Mouse (Mus musculus) kidney, postnatal 4 days (tissue): ENCODE results near the gene Masp2.

Experiments used
- DNase-seq, 2 experiments: peaks; one replicate each; pipeline ENCODE4 v3.0.0; 2021; ENCODE audit warnings: mixed read lengths in 2 of 2

Masp2 gene

DNA sequence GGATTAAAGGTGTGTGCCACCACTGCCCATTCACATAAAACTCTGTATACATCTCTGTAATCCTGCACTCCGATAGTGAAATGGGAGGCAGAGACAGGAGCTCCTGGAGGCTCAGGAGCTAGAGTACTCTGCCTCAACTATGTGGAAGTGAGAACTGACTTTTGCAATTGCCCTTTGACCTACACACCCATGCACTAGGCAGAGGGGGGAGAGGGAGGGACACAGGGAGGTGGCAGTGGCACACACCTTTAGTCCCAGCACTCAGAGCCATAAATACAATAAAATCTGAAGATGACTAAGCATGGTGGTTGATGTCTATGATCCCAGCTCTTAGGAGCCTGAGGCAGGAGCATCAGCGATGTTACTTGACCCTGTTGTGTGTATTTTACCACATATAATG, 37.1 kb downstream of the Masp2 start:
- DNase-seq, result no peak

DNA sequence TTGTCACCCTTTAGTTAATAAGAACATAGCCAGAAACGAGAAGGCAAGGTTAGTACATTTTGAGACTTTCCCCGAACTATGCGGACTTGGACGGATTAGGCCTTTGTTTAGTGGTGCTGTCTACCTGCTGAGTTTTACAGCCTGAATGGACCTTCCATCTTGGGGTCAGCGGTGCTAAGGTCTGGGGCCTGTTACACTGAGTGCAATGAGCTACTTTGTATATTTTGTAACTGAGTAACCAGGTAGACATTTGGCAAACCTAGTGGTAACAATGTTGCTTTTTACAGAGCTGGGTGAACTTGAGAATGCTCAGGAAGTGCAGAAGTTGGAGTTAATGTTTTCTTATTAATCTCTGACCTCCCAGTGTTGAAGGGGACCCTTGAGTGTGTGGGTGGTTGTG, 38.8 kb downstream of the Masp2 start:
- DNase-seq, result peak; percentile 30 to 60

- DNase-seq, result peak in 1 of 2 experiments; percentile 31
Observed at GRCm38 (mm10) chr4:148643291-148644156, 41.2 kb downstream of the Masp2 start, which contains the start of gene Gm572. Gm572 (plus strand) TSS chr4:148643317.

- DNase-seq, result peak; percentile 84 to 88
Observed at GRCm38 (mm10) chr4:148644157-148644511, 41.8 kb downstream of the Masp2 start.

DNA sequence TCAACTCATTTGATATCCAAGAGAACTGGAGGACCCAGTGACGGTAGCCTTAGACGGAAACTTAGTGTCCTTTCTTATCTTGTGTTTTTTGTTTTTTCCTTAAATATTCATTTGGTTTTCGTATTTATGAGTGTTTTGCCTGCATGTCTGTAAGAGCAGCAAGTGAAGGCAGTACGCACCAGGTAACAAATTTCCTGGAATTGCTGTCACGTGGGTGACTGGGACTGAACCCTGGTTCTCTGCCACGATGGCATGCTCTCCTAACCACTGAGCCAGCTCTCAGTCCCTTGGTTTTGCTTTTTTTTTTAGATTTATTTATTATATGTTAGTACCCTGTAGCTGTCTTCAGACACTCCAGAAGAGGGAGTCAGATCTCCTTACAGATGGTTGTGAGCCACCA, 42.6 kb downstream of the Masp2 start:
- DNase-seq, result no peak

DNA sequence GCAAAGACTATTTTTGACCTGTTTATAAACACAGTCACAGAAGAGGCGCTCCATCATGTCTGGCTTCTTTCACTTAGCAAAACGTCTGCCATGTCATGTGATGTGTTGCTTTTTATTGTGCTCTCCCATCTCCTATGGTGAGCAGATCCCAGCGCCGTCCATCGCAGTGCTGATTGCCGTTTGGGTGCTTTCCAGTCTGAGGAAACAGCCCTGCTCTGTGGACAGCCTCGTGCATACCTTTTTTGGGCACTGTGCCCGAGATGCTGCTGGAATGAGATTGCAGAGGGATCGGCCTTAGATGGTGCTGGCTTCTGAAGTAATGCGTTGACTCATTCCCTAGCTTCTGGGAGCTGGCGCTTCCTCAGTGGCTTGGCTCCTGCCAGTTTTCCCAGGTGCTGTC, 44.3 kb downstream of the Masp2 start:
- peak in 1 of 2 experiments; percentile 27 for DNase-seq

DNA sequence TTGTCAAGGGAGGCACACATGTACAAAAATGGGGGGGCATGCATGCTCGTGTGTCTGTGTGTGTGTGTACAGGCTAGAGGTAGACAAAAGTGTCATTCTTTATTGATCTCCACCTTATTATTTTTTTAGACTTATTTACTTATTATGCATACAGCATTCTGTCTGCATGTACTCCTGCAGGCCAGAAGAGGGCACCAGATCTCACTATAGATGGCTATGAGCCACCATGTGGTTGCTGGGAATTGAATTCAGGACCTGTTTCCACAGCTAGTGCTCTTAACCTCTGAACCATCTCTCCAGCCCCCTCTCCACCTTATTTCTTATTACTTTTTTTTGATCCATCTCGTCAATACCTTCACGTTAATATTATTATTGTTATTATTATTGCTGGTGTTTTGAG, 47.0 kb downstream of the Masp2 start:
- no peak for DNase-seq

GRCm38 (mm10) chr4:148651045-148651444, 48.7 kb downstream of the Masp2 start:
- no peak for DNase-seq

DNA sequence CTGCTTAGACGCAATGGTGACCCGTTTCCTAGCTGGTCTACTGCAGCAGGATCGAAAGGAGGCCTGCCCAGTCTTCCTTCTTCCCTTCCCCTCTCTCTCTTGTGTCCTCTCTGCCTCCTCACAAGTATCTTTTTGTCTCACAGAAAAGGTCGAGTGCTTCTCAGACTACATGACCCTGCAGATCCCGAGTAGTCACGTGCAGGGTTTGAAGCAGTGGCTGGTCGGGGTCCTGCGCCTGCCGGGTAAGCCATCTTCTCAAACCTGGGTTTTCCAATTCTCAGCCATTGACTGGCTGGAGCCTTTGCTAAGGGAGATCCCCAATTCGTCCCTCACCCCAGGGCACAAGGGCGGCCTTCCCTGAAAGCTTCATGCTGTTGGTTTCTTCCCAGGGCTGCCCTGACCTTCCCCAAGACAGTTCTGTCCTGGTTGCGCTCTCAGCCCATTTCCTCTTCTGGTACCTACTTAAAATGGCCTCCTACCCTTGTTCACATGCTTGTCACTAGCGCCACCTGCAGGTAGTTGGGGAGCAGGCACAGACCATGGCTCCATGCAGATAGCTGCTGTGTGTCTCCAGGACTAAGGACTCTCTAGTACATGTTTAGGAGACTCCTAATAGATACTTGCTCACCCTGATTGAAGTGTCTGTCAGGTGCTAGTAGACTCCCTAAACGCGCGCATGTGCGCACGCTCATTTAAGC, 52.5 kb downstream of the Masp2 start:
- peak; percentile 56 to 68 for DNase-seq

DNA sequence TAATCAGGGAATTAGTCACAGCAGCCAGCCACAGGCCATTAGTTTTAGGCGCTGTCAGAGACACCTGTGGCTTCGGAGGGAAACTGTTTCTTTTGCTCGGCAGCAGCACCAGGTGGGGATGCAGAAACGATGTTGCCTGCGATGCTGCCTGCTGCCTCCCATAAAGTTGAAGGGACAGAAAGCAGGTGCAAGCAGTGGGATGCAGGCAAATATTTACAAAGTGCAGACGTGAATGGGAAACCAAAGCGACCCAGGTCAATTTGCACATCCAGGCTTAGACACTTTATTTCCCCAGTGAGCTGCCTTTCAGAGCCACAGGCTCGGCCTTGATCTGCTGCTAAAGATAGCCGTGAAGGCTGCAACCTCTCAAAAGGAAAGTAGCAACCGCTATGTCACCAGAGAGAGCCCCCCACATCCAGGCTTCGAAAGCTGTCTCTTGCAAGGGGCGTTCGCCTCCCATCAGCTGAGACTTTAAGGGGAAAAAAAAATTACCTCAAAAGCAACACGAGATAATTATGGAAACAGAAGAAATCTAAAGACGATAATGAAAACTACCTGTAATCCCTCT, 54.4 kb downstream of the Masp2 start:
- no peak for DNase-seq

GRCm38 (mm10) chr4:148657776-148658175, 55.4 kb downstream of the Masp2 start:
- DNase-seq, result no peak

- DNase-seq, result no peak
Observed at GRCm38 (mm10) chr4:148660174-148660573, 57.8 kb downstream of the Masp2 start.

DNA sequence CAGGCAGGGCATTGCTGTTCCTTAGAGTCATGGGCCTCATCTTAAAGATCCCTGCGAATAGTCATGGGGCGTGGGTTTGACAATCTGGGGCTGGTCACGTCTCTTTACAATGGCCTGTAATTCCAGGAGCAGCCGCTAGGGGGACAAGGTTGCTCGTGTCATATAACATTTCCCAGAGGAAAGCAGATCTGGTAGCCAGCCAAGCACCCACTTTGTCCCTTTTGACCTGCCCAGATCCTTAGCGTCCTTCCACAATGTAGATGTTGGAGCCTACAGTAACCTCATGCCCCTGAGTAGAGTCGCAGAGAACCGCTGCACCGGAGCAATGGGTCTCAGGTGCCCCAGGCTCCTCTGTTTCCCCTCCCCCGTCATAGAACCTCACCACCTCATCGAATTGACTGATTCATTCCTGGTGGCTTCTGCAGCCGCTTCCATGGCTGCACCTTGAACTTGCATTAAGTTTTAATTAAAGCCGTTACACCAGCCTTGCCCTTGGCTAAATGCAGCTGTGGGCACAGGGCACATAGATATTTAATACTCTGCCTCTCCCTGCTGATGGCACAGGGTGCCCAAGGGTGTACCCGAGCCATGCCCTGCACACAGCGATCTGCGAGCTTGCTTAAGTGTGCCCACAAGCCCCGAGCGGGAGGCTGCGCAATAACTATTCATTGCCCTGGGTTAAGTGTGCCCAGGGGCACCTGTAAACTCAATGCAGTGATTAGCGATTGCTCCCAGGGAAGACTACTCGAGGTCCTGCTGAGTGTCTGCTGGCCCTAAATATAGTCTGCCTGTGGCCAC, 60.0 kb downstream of the Masp2 start:
- peak; percentile 90 to 91 for DNase-seq

GRCm38 (mm10) chr4:148663326-148663725, 61.0 kb downstream of the Masp2 start:
- no peak for DNase-seq

DNA sequence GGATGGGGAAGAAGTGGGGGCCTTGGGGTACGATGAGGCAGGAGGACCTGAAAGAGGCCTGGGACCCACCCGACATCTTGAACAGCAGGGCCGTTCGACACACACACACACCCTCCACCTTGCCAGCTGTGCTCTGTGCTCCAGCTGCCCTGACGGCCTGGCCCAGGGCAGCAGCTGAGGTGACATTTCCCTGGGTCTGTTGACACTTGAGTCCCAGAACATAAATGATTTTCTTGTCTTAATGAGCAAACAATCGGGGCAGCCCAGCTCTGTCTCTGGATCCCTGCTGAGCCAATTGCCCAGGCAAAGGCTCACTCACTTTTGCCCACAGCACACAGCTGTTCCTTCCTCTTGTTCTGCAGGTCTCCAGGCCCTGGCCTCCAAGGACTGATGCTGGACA, 61.7 kb downstream of the Masp2 start:
- DNase-seq, result no peak
